Mouse (Mus musculus) T-helper 1 cell (primary cell): ENCODE data around the gene Nos1ap.

Experiments
- in situ Hi-C: fragments of 300-600 bp; cut with MboI, MseI; formaldehyde crosslinking; loops from one replicate; pipeline ENCODE4 v1.15.1; 2025; ENCODE audit warnings: high pct_unique_total_duplicates

The Nos1ap gene

GRCm38 (mm10) chr1:170548192-170548795, 41.4 kb downstream of the Nos1ap start:
- in situ Hi-C loops = no loop called here

GRCm38 (mm10) chr1:170546297-170546696, 43.4 kb downstream of the Nos1ap start:
- in situ Hi-C loops = no loop called here

GRCm38 (mm10) chr1:170545286-170545685, 44.4 kb downstream of the Nos1ap start:
- in situ Hi-C loops = no loop called here

GRCm38 (mm10) chr1:170539507-170539906, 50.2 kb downstream of the Nos1ap start:
- in situ Hi-C loops = no loop called here

- in situ Hi-C loops = no loop called here
Observed at GRCm38 (mm10) chr1:170538481-170539061, 51.1 kb downstream of the Nos1ap start.

- in situ Hi-C loops = no loop called here
Observed at GRCm38 (mm10) chr1:170536344-170536743, 53.3 kb downstream of the Nos1ap start.

GRCm38 (mm10) chr1:170535221-170535620, 54.4 kb downstream of the Nos1ap start:
- in situ Hi-C loops = no loop called here

- in situ Hi-C loops = no loop called here
Observed at GRCm38 (mm10) chr1:170531286-170531685, 58.4 kb downstream of the Nos1ap start.

- in situ Hi-C loops = no loop called here
Observed at GRCm38 (mm10) chr1:170530456-170530855, 59.2 kb downstream of the Nos1ap start.

- in situ Hi-C loops = no loop called here
Observed at GRCm38 (mm10) chr1:170522891-170523290, 66.8 kb downstream of the Nos1ap start.

GRCm38 (mm10) chr1:170521520-170522205, 68.0 kb downstream of the Nos1ap start:
- in situ Hi-C loops = no loop called here

GRCm38 (mm10) chr1:170520206-170520605, 69.5 kb downstream of the Nos1ap start:
- in situ Hi-C loops = no loop called here

- in situ Hi-C loops = no loop called here
Observed at GRCm38 (mm10) chr1:170519631-170520030, 70.0 kb downstream of the Nos1ap start.

- in situ Hi-C loops = no loop called here
Observed at GRCm38 (mm10) chr1:170516182-170516581, 73.5 kb downstream of the Nos1ap start.

GRCm38 (mm10) chr1:170515455-170515854, 74.2 kb downstream of the Nos1ap start:
- in situ Hi-C loops = no loop called here

GRCm38 (mm10) chr1:170514226-170514625, 75.4 kb downstream of the Nos1ap start:
- in situ Hi-C loops = no loop called here

GRCm38 (mm10) chr1:170512429-170513097, 77.1 kb downstream of the Nos1ap start:
- in situ Hi-C loops = no loop called here

- in situ Hi-C loops = no loop called here
Observed at GRCm38 (mm10) chr1:170510595-170511240, 78.9 kb downstream of the Nos1ap start.

GRCm38 (mm10) chr1:170506309-170506708, 83.4 kb downstream of the Nos1ap start:
- in situ Hi-C loops = no loop called here

GRCm38 (mm10) chr1:170505107-170505506, 84.6 kb downstream of the Nos1ap start:
- in situ Hi-C loops = no loop called here

- in situ Hi-C loops = no loop called here
Observed at GRCm38 (mm10) chr1:170504378-170504777, 85.3 kb downstream of the Nos1ap start.

- in situ Hi-C loops = no loop called here
Observed at GRCm38 (mm10) chr1:170503277-170503739, 86.4 kb downstream of the Nos1ap start.
